Mouse (Mus musculus) macrophage (primary cell): ENCODE measurements around the gene Amn1. TPM values are rescaled to one million over a fixed set of nuclear protein-coding genes. Genes with fewer than 3 reads are reported as not detected.
"Not testable (repeated sequence)": the region's sequence is repeated elsewhere in the genome, so short reads cannot be mapped to it uniquely, and the experiment has no call there.

Source experiments
- H3K27ac ChIP-seq: fragments of 350-480 bp; formaldehyde crosslinking; 2 replicates; pipeline ENCODE4 v1.9.0; 2021
- H3K36me3 ChIP-seq: fragments of 350-480 bp; formaldehyde crosslinking; 2 replicates; pipeline ENCODE4 v1.9.0; 2021; ENCODE audit errors: inconsistent target
- H3K4me3 ChIP-seq: fragments of 350-480 bp; formaldehyde crosslinking; 2 replicates; pipeline ENCODE4 v1.9.0; 2021; ENCODE audit errors: inconsistent target
- H3K79me2 ChIP-seq: fragments of 350-480 bp; formaldehyde crosslinking; 2 replicates; pipeline ENCODE4 v1.9.0; 2021; ENCODE audit errors: inconsistent target
- WGBS: methylation state at CpG from one replicate; pipeline ENCODE4 v1.1.7; 2026; ENCODE audit warnings: inconsistent platforms; ENCODE audit not compliant: missing documents; 5-methylcytosine and 5-hydroxymethylcytosine counted together
- polyA plus RNA-seq: library from polyadenylated mRNA; stranded (reverse); fragments of 250-400 nt; gene quantifications from 3 replicates; pipeline ENCODE4 v1.2.4, GENCODE M21; 2018; ENCODE audit warnings: inconsistent platforms

Gene Amn1
- polyA plus RNA-seq, 1 experiment from 2014 or later: 12.4 TPM

GRCm38 (mm10) chr6:149174932-149175570, 13.5 kb downstream of the Amn1 start:
- no peaks in the 10 kb centered on the region for H3K79me2 ChIP-seq
- 98% methylated on average over 3 of the region's 3 CpGs for WGBS
- H3K36me3 ChIP-seq: peaks cover 29% of the 10 kb centered on the region

GRCm38 (mm10) chr6:149173831-149174625, 14.5 kb downstream of the Amn1 start:
- no peaks in the 10 kb centered on the region for H3K79me2 ChIP-seq
- H3K4me3 ChIP-seq: no peak overlapping the region
- peaks cover 28% of the 10 kb centered on the region for H3K36me3 ChIP-seq
- H3K27ac ChIP-seq: no peak overlapping the region
- WGBS: 90% methylated on average over 4 of the region's 4 CpGs

More at GRCm38 (mm10) chr6:149174932-149175570, 13.5 kb downstream of the Amn1 start:
- Histone ChIP-seq H3K4me3 (no peak overlapping the region), H3K27ac (no peak overlapping the region)

- H3K36me3 ChIP-seq: peaks cover 23% of the 10 kb centered on the region; the same call in 1 of the 2 replicates
- WGBS: 95% methylated on average over 3 of the region's 4 CpGs
- not testable (repeated sequence) for H3K4me3 ChIP-seq
These were observed 18.5 kb downstream of the Amn1 start for GRCm38 (mm10) chr6:149169965-149170364.

GRCm38 (mm10) chr6:149168436-149168835, 20.1 kb downstream of the Amn1 start:
- WGBS: 100% methylated on average over 2 of the region's 2 CpGs
- H3K79me2 ChIP-seq: no peaks in the 10 kb centered on the region
- H3K27ac ChIP-seq: no peak overlapping the region
- peaks cover 23% of the 10 kb centered on the region; the same call in 1 of the 2 replicates for H3K36me3 ChIP-seq
- H3K4me3 ChIP-seq: no peak overlapping the region

More at GRCm38 (mm10) chr6:149169965-149170364, 18.5 kb downstream of the Amn1 start:
- not testable (repeated sequence) for H3K27ac ChIP-seq, H3K79me2 ChIP-seq

GRCm38 (mm10) chr6:149167672-149168071, 20.8 kb downstream of the Amn1 start:
- Histone ChIP-seq H3K27ac (no peak overlapping the region), H3K36me3 (peaks cover 23% of the 10 kb centered on the region; the same call in 1 of the 2 replicates), H3K79me2 (no peaks in the 10 kb centered on the region), H3K4me3 (no peak overlapping the region)
- 100% methylated on average over 1 of the region's 1 CpGs for WGBS

GRCm38 (mm10) chr6:149167038-149167437, 21.5 kb downstream of the Amn1 start:
- H3K4me3 ChIP-seq, H3K79me2 ChIP-seq, H3K27ac ChIP-seq: not testable (repeated sequence)
- peaks cover 23% of the 10 kb centered on the region; the same call in 1 of the 2 replicates for H3K36me3 ChIP-seq
- WGBS: 100% methylated on average over 1 of the region's 4 CpGs

- Histone ChIP-seq H3K36me3 (peaks cover 12% of the 10 kb centered on the region; the same call in 1 of the 2 replicates), H3K4me3 (no peak overlapping the region), H3K27ac (no peak overlapping the region), H3K79me2 (no peaks in the 10 kb centered on the region)
- WGBS: 82% methylated on average over 3 of the region's 3 CpGs
These were observed 33.3 kb downstream of the Amn1 start for GRCm38 (mm10) chr6:149155031-149155841.

- Histone ChIP-seq H3K79me2 (no peaks in the 10 kb centered on the region), H3K36me3 (peaks cover 12% of the 10 kb centered on the region; the same call in 1 of the 2 replicates), H3K4me3 (no peak overlapping the region), H3K27ac (no peak overlapping the region)
- WGBS: 88% methylated on average over 8 of the region's 8 CpGs
These were observed 34.1 kb downstream of the Amn1 start for GRCm38 (mm10) chr6:149154116-149155030.

GRCm38 (mm10) chr6:149153473-149154115, 34.9 kb downstream of the Amn1 start:
- H3K79me2 ChIP-seq: no peaks in the 10 kb centered on the region
- H3K36me3 ChIP-seq: 0 out of 2 replicates have a peak, but pooled peaks cover 8% of the 10 kb centered on the region
- WGBS: 89% methylated on average over 6 of the region's 6 CpGs
- H3K27ac ChIP-seq: no peak overlapping the region
- H3K4me3 ChIP-seq: no peak overlapping the region

- Histone ChIP-seq H3K27ac (no peak overlapping the region), H3K79me2 (no peaks in the 10 kb centered on the region), H3K36me3 (0 out of 2 replicates have a peak, but pooled peaks cover 4% of the 10 kb centered on the region), H3K4me3 (no peak overlapping the region)
- whole genome bisulfite sequencing: 100% methylated on average over 2 of the region's 2 CpGs
These were observed 36.4 kb downstream of the Amn1 start for GRCm38 (mm10) chr6:149152119-149152518.

- 88% methylated on average over 7 of the region's 7 CpGs for WGBS
These were observed 39.9 kb downstream of the Amn1 start for GRCm38 (mm10) chr6:149148436-149149229.

GRCm38 (mm10) chr6:149145143-149145542, 43.4 kb downstream of the Amn1 start:
- no peak overlapping the region for H3K27ac ChIP-seq
- H3K79me2 ChIP-seq: no peaks in the 10 kb centered on the region
- H3K36me3 ChIP-seq: no peaks in the 10 kb centered on the region
- H3K4me3 ChIP-seq: no peak overlapping the region
- WGBS: 100% methylated on average over 1 of the region's 1 CpGs

More at GRCm38 (mm10) chr6:149148436-149149229, 39.9 kb downstream of the Amn1 start:
- Histone ChIP-seq H3K27ac (no peak overlapping the region), H3K36me3 (no peaks in the 10 kb centered on the region), H3K4me3 (no peak overlapping the region), H3K79me2 (no peaks in the 10 kb centered on the region)
